Mouse (Mus musculus) gastrocnemius, adult 2 months (tissue): ENCODE data around the gene Samd1. TPM values are rescaled to one million over a fixed set of nuclear protein-coding genes. Genes with fewer than 3 reads are reported as not detected.
A peak's percentile ranks its signal among the peaks of the same experiment; 100 is the strongest.

ENCODE experiments used
- DNase-seq: peaks from one replicate; pipeline ENCODE4 v3.0.0; 2022
- H3K27ac ChIP-seq: fragments of 200-600 bp; 2 replicates; pipeline ENCODE4 v1.8.1; 2022; ENCODE audit warnings: mild to moderate bottlenecking
- H3K4me3 ChIP-seq: fragments of 200-600 bp; 2 replicates; pipeline ENCODE4 v1.8.1; 2022; ENCODE audit warnings: mild to moderate bottlenecking, moderate library complexity
- CTCF ChIP-seq: fragments of 200-600 bp; IDR thresholded peaks from 2 replicates; pipeline ENCODE4 v1.8.1; 2022; ENCODE audit warnings: antibody characterized with exemption, mild to moderate bottlenecking, moderate library complexity
- intact Hi-C: fragments of 180-260 bp; cut with DNase I; formaldehyde crosslinking; loops from one replicate; pipeline ENCODE4 v1.15.1; 2025
- microRNA-seq: library from miRNA; unstranded; fragments of <30 nt; microRNA quantifications from one replicate; pipeline ENCODE4 v1.2.0, GENCODE M21; 2021
- total RNA-seq, 2 experiments: library from RNA; stranded (reverse); gene quantifications; 2 replicates each; pipeline ENCODE4 v1.2.3; 2021

The Samd1 gene
- total RNA-seq, 2 experiments from 2014 or later: 15.1 to 19.8 TPM

DNA sequence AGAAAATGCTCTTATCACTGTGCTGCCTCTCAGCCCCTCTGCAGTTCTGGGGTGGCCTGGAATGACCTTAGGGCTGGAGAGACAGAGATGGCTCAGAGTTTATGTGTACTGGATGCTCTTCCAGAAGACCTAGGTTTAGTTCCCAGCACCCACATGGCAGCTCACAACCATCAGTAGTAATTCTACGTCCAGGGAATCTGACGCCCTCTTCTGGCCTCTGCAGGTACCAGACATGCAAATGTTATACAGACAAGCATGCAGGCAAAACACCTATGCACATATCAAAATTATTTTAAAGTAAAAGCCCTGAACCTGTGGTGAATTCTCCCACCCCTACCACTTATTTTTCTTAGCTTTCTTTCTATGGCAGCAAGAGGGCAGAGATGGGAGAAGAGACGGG, 49.0 kb downstream of the Samd1 start:
- TF ChIP-seq CTCF: no peak
- no peak for DNase-seq
- Histone ChIP-seq H3K27ac (no peak overlapping the region), H3K4me3 (no peak overlapping the region)
- intact Hi-C loops: no loop called here

DNA sequence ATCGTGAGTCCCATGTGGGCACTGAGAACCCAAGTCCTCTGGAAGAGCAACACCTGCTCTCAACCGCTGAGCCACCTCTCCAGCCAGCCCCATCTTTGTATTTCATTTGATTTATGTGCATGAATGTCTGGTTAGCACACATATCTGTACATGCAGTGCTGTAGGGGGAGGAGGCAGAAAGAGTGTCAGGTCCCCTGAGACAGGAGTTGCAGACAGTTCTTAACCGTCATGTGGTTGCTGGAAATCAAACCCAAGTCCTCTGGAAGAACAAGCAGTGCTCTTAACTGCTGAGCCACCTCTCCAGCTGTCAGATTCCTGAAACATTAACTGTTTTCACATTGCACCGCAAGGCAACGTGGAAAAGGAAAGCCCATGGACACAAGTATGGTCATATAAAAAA, 50.7 kb downstream of the Samd1 start:
- no peak for DNase-seq
- H3K27ac ChIP-seq: no peak overlapping the region
- intact Hi-C loops: no loop called here
- H3K4me3 ChIP-seq: no peak overlapping the region
- TF ChIP-seq CTCF: no peak

Small RNA genes within 50 kb of the gene (microRNA-seq; reads per million reads assigned to microRNA genes)
- 14.5 reads per million, percentile 12 among the genes with 10 or more reads in this experiment for gene Mir1199
- 5.8 reads per million for gene Mir8111

Other genes starting within 250 kb of the Samd1 start
- 10 to 100 TPM; 14.7 to 22.5 TPM for gene Adgrl1, start 97.6 kb upstream of the Samd1 start, total RNA-seq
- under 1 TPM; 0.64 to 0.84 TPM for gene Gm10644, start 42.5 kb upstream of the Samd1 start, total RNA-seq
- under 1 TPM; 0.23 to 0.42 TPM for gene Asf1b, start 42.2 kb upstream of the Samd1 start, total RNA-seq
- gene Prkaca, start 24.7 kb upstream of the Samd1 start, total RNA-seq: 100 to 1,000 TPM; 137 to 165 TPM
- under 1 TPM in 1 of 2 experiments, not detected in 1; 0.48 TPM for gene 1700067K01Rik, start 3.8 kb downstream of the Samd1 start, total RNA-seq
- 1 to 10 TPM; 1.5 to 2.1 TPM for gene 2210011C24Rik, start 14.5 kb downstream of the Samd1 start, total RNA-seq
- under 1 TPM in 1 of 2 experiments, not detected in 1; 0.31 TPM for gene Palm3, start 23.8 kb downstream of the Samd1 start, total RNA-seq
- under 1 TPM; 0.36 to 0.61 TPM for gene Il27ra, start 44.9 kb downstream of the Samd1 start, total RNA-seq
- gene Rln3, start 47.3 kb downstream of the Samd1 start, total RNA-seq: not detected
- gene Gm10643, start 67.5 kb downstream of the Samd1 start, total RNA-seq: 1 to 10 TPM in 1 of 2 experiments, under 1 TPM in 1; 0.84 to 1.2 TPM
- 1 to 10 TPM; 4.4 to 4.7 TPM for gene Rfx1, start 69.2 kb downstream of the Samd1 start, total RNA-seq
- gene Dcaf15, start 107.1 kb downstream of the Samd1 start, total RNA-seq: 1 to 10 TPM; 4.8 to 5.4 TPM
- not detected for gene Podnl1, start 128.3 kb downstream of the Samd1 start, total RNA-seq
- 10 to 100 TPM; 16.8 to 18.6 TPM for gene Cc2d1a, start 150.3 kb downstream of the Samd1 start, total RNA-seq
- gene 4930432K21Rik, start 150.4 kb downstream of the Samd1 start, total RNA-seq: under 1 TPM; 0.28 to 0.50 TPM
- not detected for gene Nanos3, start 187.5 kb downstream of the Samd1 start, total RNA-seq
- 1 to 10 TPM; 5.2 to 8.6 TPM for gene Zswim4, start 239.4 kb downstream of the Samd1 start, total RNA-seq